Mouse (Mus musculus): Measurements from ENCODE around the gene Hlcs.

Gene Hlcs

DNA sequence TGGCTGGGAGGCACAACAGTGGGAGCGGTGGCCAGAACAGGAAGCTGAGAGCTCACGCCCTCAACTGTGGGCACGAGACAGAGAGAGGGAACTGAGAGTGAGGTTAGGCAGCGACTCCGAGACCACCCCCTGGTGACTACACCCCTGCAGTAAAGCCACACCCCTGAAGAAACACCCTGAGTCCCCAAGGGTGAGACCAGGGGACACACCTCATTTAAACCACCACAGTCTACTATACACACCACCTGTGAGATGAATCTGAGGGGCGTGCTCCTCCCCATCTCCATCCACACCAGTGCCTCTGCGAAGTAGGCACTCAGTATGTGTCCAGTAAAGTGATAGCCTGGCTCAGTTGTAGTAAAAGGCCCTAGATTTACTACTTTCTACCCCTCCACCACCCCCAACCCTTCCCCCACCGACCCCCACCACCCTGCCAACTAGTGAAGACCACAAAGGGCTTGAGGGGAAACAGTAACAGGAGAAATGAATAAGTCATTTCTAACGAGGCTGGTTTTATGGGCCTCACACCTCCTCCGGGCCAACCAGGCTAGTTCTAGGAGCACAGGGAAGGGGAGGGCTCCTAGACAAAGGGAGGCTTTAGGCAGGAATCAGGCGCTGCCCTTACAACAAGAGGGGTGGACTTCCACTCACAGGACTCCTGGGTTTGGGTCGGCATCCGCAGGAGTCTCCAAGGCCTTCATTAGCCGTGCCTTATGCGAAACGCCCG is 67.2 kb downstream of the Hlcs start:
- DNase-seq (ENCODE audit: low spot score): no peak

DNA sequence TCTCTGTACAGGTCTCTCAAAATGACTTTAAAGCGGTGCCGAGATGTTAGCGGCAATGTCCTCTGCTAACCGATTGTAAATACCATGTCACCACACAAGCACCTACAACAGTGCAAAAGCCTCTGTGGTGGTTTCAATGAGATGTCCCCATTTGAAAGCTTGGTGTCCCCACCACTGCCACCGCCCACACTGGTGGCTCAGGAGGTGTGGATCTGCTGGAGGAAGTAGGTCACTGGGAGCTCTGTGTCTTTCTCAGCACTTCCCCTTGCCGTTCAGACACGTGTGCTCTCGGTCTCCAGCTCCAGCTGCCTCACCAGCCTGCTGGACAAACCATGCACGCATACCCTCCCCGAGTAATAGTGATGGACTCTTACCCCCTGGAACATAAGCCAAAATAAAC is 72.2 kb downstream of the Hlcs start:
- DNase-seq (ENCODE audit: low spot score): no peak

DNA sequence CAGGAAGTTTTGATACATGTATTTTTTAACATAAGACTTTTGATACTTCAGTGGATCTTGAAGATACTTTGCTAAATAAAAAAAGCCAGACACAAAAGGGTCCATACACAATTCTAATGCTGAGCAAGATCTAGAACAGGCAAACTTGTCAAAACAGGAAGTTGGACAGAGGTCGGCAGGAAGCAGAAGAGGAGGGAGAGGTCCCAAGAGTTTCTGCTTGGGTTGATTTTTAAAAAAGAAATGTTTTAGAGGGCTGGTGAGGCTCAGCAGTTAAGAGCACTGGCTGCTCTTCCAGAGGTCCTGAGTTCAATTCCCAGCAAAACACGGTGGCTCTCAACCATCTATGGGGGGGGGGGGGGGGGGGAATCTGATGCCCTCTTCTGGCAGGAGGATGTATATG is 73.2 kb downstream of the Hlcs start:
- no peak for DNase-seq (ENCODE audit: low spot score)

DNA sequence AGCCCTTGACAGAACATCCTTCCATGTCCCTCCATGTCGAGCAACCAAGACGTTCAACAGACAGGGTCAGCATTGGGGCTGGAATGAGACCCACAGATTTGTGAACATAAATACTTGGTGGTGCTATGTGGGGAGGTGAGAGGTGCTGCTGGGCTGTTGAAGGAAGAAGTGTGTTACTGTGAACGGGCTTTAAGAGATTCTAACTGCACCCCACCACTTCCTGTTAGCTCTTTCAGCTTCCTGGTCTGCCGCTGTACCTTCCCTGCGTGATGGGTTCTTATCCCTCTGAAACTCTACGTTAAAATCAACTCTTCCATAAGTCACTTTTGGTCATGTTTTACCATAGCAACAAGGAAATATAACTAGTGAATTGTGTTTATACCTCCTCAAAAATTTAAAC is 73.8 kb downstream of the Hlcs start:
- DNase-seq (ENCODE audit: low spot score): no peak

DNA sequence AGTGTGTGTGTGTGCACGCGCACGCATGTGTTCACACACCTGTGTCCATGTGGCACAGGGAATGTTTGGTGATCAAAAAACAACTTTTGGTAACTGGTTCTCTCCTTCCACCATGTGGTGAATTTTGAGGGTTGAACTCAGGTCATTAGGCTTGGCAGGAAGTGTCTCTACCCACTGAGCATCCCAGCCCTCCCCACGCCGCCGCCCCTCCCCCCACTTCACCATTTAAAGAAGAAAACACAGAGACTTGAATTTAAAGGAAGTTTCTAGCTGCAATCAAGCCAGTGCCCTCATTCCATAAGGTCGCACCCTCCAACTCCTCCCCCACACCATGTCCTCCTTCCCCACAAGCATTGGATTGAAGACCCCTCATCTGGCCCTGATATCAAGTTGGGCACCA is 74.2 kb downstream of the Hlcs start:
- DNase-seq (ENCODE audit: low spot score): no peak

DNA sequence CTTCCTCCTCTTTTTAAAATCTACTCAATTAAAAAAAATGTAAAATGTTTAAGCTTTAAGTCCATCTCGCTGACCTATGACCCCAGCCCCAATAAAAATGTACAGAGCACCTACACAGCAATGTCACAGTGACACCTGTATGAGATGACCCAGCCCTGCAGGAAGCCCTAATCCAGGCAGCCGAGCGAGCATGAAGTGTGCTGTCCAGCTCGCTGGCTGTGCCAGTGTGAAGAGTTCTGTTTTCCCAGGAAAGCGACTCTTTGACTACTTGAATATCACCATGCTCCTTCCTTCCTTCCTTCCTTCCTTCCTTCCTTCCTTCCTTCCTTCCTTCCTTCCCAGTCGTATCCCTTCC is 76.3 kb downstream of the Hlcs start:
- no peak for DNase-seq (ENCODE audit: low spot score)

DNA sequence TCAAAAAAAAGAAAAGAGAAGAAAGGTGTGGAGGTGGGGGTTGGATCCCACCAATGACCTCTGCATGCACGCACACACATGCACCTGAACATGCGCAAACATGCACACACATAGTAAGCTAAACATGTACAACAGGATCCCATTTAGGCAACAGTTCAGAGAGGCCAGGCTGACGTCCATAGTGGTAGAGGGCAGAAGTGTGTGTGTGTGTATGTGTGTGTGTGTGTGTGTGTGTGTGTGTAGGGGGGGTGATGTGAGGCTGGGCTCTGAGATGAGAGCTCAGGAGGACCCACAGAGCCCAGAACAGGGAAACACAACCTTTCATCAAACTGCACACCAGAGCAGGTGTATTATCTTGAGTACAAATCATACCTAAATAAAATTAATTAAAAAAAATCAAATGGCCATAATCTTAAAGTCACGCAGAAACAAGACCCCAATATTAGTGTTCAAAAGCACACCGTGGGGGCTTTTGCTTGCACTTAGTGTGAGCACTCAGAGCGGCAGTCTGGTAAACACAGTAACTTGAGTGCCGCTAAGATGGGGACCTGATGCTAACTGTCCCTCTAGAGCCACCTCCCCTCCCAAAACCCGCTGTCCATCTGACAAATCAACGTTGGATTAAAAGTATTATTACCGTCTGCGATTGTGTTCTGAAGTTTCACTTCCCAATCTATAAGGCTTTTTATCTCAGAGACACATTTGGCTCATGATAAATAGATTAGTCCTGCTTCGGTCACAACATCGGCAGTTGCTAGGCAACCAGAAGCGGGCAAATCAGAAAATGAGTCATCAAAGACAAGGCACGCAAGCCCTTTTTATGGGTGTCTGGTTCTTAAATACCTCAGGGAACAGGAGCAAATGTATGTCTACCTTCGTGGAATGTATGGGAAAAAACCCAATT is 76.9 kb downstream of the Hlcs start:
- no peak for DNase-seq (ENCODE audit: low spot score)

DNA sequence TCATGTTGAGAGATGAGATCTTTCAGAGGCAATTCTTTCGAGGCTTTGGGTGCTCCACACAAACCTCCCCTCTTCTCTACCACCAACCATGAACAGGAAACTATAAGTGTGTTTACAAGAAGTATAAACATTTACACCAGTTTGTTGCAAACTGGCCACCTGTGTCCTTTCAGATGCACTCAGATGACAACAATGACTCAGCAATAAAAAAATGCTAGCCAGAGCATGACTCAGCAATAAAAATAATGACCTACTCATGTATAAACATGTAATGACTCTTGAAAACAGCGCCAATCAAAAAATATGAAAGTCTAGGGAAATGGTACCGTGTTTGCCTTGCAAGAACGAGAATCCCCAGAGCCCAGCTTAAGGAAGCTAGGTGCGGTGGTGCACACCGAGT is 77.7 kb downstream of the Hlcs start:
- DNase-seq (ENCODE audit: low spot score): no peak

DNA sequence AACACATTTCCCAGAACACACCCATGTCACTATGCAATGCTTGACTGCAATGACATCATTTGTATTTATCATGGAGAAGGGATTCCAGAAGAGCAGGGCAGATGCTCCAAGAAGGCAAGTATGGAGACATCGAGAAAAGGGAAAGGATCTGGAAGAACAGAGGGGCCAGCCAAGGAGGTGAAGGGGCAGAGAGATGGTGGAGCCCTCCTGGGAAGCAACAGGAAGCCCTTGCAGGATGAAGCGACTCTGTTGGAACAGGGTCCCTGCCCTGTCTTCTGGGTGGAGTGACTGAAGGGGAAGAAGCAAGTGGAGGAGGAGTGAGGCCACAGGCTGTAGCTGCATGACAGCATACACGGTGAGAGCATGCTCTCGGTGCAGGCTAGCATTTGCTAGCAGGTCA is 79.2 kb downstream of the Hlcs start:
- DNase-seq (ENCODE audit: low spot score): no peak

DNA sequence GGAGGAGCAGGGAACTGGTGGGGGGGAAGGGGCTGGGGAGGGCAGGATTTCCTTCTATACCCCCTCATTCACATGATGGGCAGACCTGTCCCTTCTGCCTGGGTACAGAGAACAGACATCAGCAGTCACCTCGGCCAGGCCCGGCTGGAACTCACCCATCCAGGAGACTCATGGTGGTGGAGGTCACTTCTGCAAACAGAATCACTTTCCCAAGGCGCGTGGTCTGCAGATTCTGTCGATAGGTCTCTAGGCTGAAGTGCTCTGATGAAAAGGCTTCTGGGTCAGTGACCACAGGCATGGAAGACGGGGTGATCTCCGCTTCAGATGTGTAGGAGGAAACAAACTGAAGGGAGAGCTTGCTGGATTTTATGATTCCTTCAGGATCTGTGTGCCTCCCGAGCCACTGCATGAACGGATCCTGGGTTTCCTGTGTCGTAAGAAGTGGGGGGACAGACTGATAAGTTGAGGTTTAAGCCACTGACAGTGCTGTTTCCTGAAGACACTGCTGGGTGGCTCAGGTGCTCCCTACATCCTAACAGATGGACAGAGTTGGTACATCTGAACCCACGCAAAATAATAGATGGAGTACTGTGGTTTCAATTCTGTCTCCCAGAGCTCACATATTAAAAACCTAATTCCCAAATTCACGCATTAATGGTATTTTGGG is 82.3 kb downstream of the Hlcs start:
- DNase-seq (ENCODE audit: low spot score): no peak

DNA sequence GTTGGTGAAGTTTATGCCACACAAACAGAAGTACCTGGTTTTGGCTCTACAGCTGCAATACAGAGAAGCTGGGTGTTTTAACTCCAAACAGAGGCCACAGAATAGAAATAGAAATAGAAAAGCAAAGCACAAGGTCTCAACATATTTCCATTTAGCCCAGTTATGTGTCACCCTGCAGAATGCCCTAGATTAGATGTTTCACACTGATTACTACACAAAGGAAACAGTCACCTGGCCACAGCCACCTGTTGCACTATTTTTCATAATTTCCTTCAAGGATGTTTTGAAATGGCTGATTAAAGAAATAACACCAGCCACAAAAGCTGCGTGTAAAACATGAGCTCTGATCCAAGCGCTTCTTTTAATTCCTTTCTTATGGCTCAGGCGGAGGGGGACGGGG is 82.9 kb downstream of the Hlcs start:
- no peak for DNase-seq (ENCODE audit: low spot score)

DNA sequence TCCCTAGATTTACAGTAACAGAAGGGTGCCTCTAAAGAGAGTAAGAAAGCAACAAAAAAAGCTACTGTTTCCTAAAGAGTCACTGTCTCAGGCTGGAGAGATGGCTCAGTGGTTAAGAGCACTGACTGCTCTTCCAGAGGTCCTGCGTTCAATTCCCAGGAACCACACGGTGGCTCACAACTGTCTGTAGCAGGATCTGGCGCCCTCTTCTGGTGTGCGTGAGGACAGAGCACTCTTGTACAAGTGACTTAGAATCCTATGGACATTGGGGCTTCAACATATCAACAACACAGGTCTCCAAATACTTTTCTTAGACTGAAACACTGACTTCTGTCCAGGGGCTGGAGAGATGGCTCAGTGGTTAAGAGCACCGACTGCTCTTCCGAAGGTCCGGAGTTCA is 83.5 kb downstream of the Hlcs start:
- no peak for DNase-seq (ENCODE audit: low spot score)

DNA sequence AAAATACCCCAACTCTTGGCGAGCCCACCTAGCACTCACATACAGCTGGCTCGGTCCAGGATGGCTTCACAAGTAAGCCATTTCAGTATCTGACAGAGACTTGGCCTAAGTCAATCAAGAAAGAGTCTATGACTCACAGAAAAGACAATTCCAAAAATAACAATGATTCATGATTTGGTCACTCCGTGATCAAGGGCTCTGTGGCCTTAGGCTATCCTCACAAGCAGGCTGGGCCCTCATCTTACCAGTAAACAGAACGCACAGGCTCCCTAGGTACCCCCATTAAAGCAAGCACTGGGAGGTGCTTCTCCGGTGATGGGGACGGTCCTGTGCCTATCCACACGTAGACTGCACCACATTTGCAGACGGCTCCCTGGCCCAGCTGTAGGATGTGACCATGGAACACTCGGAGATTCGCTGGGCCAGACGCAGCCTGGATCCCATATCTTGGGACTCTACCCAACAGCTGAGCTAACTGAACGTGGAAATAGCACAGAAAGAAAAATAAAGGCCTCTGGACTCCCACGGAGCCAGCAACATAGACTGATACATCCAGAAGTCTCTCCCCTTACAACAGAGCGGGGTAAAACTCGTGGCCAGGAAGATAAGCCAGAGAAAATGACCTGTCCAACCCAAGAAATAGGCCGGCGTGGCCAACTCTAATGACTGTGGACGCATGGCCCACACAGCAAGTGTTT is 84.4 kb downstream of the Hlcs start:
- DNase-seq (ENCODE audit: low spot score): no peak

DNA sequence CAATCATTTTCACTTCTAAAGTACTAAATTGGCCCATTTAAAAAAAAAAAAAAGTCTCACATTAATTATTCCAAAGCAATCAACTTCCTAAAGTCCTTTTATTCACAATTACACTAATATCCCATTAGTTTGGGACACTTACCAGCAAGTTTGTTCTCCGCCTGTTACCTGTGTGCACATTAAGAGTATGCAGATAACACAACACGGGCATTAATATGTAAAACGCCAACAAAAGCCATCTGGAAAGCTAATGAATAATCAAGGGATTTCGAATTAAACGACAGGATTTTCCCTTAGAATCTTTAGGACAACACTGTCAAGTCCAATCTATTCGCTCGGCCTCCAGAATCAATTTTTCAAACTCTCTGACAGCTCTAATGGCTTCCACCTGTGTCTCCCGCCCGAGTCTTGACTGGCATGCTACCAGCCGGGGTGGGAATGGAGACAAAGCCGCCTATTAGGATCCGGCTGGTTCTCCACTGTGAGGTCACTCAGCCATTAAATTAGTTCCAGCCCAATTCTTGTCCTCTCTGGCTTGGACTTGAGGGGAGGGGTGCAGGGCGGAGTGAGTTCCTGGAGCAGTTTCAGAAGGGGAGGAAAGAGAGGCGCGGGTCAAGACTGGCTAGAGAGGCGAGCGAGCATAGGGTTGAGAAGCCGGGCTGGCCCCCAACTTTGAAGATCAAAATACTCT is 85.9 kb downstream of the Hlcs start:
- peak; percentile 31 for DNase-seq (ENCODE audit: low spot score)

DNA sequence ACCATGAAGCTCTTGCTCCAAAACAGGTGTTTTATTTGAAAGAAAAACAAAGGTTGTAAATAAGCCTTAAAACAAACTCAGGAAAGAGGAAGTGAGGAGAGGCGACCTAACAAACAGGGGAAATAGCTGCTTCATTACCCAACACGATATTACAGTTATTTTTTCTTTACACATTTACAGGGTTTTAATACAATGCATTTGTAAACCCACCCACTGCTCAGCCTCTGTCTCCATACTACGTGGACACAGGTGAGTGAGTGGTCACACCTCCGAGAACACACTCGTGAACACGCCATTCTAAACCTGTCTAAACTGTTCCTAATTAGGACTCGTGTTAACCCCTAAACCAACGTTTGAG is 90.0 kb downstream of the Hlcs start:
- DNase-seq (ENCODE audit: low spot score): no peak

DNA sequence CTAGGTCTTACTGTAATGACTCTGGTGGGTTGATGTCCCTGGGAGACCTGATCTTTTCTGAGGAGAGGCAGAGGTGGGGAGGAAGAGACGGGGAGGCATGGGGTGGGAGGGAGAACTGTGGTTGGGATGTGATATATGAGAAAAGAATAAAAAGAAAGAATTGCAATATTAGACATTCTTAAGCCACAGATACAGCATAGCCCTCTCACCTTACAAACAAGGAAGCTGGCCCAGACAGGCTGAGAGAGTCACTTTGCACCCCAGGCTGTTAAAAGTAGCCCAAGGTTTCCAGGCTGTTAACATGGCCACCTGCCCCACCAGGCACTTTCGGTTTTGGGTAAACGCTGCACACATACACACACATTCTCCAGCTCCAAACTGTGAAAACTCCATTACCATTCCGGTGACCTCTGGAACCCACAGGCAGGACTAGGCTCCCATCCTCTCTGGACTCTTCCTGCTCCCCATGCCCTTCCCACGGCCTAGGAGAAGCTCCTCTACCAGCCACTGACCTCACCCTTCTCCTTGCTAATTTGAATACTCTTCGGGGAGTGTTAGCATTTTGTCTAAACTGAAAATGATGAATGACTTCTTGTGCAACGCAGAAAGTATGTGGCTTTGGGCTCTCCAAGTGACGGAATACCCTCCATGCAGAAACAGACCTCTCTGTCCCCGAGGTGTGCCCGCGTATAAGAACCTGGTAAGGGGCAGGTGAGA is 90.6 kb downstream of the Hlcs start:
- no peak for DNase-seq (ENCODE audit: low spot score)

DNA sequence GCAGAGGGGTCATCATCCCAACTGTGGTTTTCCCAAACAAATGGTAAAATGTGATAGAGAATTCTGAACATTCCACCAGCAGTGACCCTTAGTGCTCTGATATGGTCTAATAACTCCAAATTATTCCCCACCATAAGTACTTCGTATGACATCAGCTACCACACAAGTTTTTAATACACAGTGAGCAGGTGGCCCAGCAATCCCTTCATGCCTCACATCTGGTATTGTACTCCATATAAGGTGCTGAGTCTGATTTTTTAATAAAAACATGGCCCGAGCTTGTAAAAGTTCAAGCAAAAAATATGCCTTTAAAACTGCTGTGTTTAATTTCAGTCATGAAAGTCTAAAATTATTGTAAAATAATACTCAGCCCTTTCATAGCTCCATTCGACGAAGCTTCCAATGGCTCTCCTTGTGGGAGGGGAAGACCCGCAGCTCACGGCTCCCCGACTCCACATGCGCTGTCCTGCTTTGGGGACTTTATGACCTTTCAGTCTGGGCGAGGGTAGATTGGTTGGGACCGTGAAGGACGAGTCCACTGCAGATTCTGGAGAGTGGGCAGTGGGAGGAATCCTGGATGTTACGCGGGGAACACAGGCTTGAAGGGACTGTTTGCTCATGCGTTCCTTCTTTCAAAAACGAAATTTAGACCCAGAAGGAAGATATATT is 102.5 kb downstream of the Hlcs start:
- DNase-seq (ENCODE audit: low spot score): no peak

DNA sequence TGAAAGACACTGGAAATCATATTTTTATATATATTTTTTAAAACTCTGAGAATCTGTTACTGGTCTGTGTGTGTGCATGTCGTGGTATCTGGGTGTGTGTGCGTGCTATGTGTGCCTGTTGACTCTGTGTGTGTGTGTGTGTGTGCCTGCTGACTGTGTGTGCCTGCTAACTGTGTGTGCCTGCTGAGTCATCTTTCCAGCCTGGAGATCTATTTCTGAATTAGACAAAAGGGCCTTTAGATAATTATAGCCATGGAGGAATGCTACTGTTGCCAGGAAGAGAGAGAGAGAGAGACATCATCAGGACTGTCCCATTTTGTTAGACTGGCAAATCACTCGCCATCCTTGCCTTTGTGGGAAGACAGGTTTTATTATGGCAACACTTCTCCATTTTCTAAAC is 103.7 kb downstream of the Hlcs start:
- no peak for DNase-seq (ENCODE audit: low spot score)

DNA sequence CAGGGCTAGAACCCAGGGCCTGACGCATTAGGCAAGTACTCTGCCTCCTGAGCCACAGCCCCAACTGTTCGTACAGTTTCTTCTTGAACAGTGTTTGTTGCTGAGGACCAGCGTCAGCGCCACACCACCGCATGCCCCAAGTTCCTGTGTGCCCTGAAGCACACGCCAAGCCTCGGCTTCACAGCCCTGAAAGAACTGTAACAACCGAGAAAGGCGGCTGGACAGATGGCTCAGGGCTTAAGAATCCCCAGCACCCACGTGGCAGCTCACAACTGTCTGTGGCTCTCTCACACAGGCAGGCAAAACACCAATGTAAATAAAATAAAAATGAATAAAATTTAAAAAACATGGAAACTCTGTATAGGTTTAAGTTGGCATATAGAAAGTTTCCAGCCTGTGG is 104.5 kb downstream of the Hlcs start:
- DNase-seq (ENCODE audit: low spot score): no peak

DNA sequence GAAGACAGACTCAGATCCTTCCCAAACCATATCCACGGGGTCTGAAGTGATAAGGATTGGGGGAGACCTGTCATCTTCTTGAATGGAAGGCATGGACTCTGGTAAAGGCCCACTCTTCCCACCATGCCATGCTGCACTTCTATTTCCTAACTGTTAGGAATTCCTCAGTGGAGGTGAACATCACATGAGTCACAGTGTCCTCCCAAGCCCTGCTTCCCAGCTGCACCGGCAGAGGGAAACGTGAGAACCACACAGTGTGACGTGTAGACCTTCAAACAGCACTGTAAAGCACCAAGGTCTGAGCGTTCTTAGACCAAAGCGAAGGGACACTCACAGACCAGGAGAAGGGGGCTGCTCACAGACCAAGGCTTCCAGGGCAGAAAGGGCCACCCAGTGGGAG is 105.2 kb downstream of the Hlcs start:
- DNase-seq (ENCODE audit: low spot score): no peak
